Mouse (Mus musculus) gastrocnemius, adult 2 months (tissue): ENCODE results near the gene G2e3. TPM values are rescaled to one million over a fixed set of nuclear protein-coding genes. Genes with fewer than 3 reads are reported as not detected.

Source experiments
- DNase-seq: peaks from one replicate; pipeline ENCODE4 v3.0.0; 2022
- H3K27ac ChIP-seq: fragments of 200-600 bp; 2 replicates; pipeline ENCODE4 v1.8.1; 2022; ENCODE audit warnings: mild to moderate bottlenecking
- H3K4me3 ChIP-seq: fragments of 200-600 bp; 2 replicates; pipeline ENCODE4 v1.8.1; 2022; ENCODE audit warnings: mild to moderate bottlenecking, moderate library complexity
- CTCF ChIP-seq: fragments of 200-600 bp; IDR thresholded peaks from 2 replicates; pipeline ENCODE4 v1.8.1; 2022; ENCODE audit warnings: antibody characterized with exemption, mild to moderate bottlenecking, moderate library complexity
- intact Hi-C: fragments of 180-260 bp; cut with DNase I; formaldehyde crosslinking; loops from one replicate; pipeline ENCODE4 v1.15.1; 2025
- total RNA-seq, 2 experiments: library from RNA; stranded (reverse); gene quantifications; 2 replicates each; pipeline ENCODE4 v1.2.3; 2021

Gene G2e3
- total RNA-seq, 2 experiments from 2014 or later, result 1.6 to 2.1 TPM

- TF ChIP-seq CTCF, result peak; percentile 52
Observed at GRCm38 (mm10) chr12:51402060-51402698, 54.3 kb downstream of the G2e3 start.

GRCm38 (mm10) chr12:51403987-51404586 is 56.2 kb downstream of the G2e3 start:
- H3K27ac ChIP-seq, result no peak overlapping the region
- intact Hi-C loops, result no loop called here
- no peak for DNase-seq
- H3K4me3 ChIP-seq, result no peak overlapping the region
- peak; percentile 18; the same call in 1 of the 2 replicates for TF ChIP-seq CTCF

More at GRCm38 (mm10) chr12:51402060-51402698, 54.3 kb downstream of the G2e3 start:
- intact Hi-C loops, result no loop called here
- no peak overlapping the region for H3K27ac ChIP-seq
- no peak overlapping the region for H3K4me3 ChIP-seq
- DNase-seq, result no peak

DNA sequence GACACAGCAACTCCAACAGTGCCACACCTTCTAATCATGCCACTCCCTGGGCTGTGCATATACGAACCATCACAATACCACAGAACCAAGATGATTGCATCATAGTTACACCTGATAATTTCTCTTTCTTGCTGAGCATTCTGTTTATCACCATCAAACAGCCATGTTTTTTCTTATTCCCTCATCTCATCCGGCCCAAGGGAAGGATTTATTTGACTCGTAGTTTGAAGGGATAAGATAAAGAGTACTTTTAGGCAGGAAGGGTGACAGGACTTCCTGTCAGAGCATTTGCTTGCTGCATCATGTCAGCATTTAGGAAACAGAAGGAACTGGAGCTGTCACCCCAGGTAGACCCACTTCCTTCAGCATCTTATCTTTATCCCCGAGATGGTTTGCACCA is 63.5 kb downstream of the G2e3 start:
- no peak for TF ChIP-seq CTCF
- no peak overlapping the region for H3K4me3 ChIP-seq
- DNase-seq, result no peak
- intact Hi-C loops, result no loop called here
- no peak overlapping the region for H3K27ac ChIP-seq

Other genes starting within 250 kb of the G2e3 start
- 10 to 100 TPM; 18.0 to 20.6 TPM for gene Scfd1, start 29.4 kb downstream of the G2e3 start, total RNA-seq
- gene Coch, start 245.3 kb downstream of the G2e3 start, total RNA-seq, result under 1 TPM in 1 of 2 experiments, not detected in 1; 0.33 TPM